In genomic region chr3:148949796-148950195, GRCm38 (mm10) we compare ENCODE assay signal across 26 mouse cellular contexts. TPM values are rescaled to one million over a fixed set of nuclear protein-coding genes. Genes with fewer than 3 reads are reported as not detected.
DNase-seq lines count a peak whose midpoint lies in the region; ATAC-seq and TF ChIP-seq lines count a peak whose summit lies in the region.
"Had no signal": no experiment of that assay in that cellular context is flagged by ENCODE, and none has a peak within 500 bp of the region (broad histone marks: within the 10 kb centered on the region; RNA-seq: fewer than 3 reads in every experiment).

No protein-coding gene starts in this region.

- no peak for ATAC-seq in forebrain, embryonic 14.5 days
- no peak for ATAC-seq in forebrain, embryonic 12.5 days (ENCODE audit: low FRiP score)
- no peak for ATAC-seq in midbrain, embryonic 12.5 days (ENCODE audit: low FRiP score, low read depth)
- ATAC-seq in hindbrain, embryonic 16.5 days = no peak
- ATAC-seq: intestine, embryonic 15.5 days; liver, embryonic 12.5 days; liver, postnatal 0 days; Patski had no signal

- no peaks in the 10 kb centered on the region for H3K27me3 ChIP-seq in forebrain, embryonic 14.5 days (replicated peaks; ENCODE audit: control insufficient read depth, insufficient read depth, low read length)
- no peaks in the 10 kb centered on the region for H3K27me3 ChIP-seq in forebrain, embryonic 12.5 days
- no peaks in the 10 kb centered on the region for H3K27me3 ChIP-seq in midbrain, embryonic 12.5 days
- H3K27me3 ChIP-seq in midbrain, embryonic 10.5 days (ENCODE audit: low read depth, poor library complexity, severe bottlenecking) = no peaks in the 10 kb centered on the region
- no peaks in the 10 kb centered on the region for H3K27me3 ChIP-seq in hindbrain, embryonic 16.5 days (replicated peaks; ENCODE audit: control insufficient read depth, insufficient read depth, low read length)
- H3K27me3 ChIP-seq in limb, embryonic 10.5 days (ENCODE audit: low read depth, poor library complexity, severe bottlenecking) = no peaks in the 10 kb centered on the region
- H3K27me3 ChIP-seq: embryonic facial prominence, embryonic 15.5 days; heart, embryonic 13.5 days; hindbrain, embryonic 15.5 days; intestine, embryonic 15.5 days; liver, embryonic 12.5 days; Patski had no signal

- no peak overlapping the region for H3K9ac ChIP-seq in forebrain, embryonic 14.5 days (ENCODE audit: low read length)
- no peak overlapping the region for H3K9ac ChIP-seq in forebrain, embryonic 12.5 days
- no peak overlapping the region for H3K9ac ChIP-seq in midbrain, embryonic 12.5 days (replicated peaks)
- no peak overlapping the region for H3K9ac ChIP-seq in hindbrain, embryonic 16.5 days (ENCODE audit: low read depth, low read length)
- H3K9ac ChIP-seq: embryonic facial prominence, embryonic 15.5 days; heart, embryonic 13.5 days; hindbrain, embryonic 15.5 days; intestine, embryonic 15.5 days; liver, embryonic 12.5 days; liver, postnatal 0 days had no signal

- TF ChIP-seq CTCF in brain, embryonic 14.5 days (IDR thresholded peaks at IDR 0.05; ENCODE audit: borderline replicate concordance, extremely low read depth, insufficient read depth, insufficient read length) = no peak

- DNase-seq in forebrain, embryonic 14.5 days (ENCODE audit: low spot score) = peak; percentile 55
- DNase-seq in midbrain, embryonic 10.5 days (ENCODE audit: low spot score) = no peak
- peak; percentile 77 for DNase-seq in brain, embryonic 14.5 days (ENCODE audit: low read depth)
- no peak for DNase-seq in frontal cortex, adult 2 months (ENCODE audit: extremely low spot score in 1 of 2, low spot score in 1 of 2)
- DNase-seq in limb, embryonic 10.5 days (ENCODE audit: low spot score) = no peak
- DNase-seq: adrenal gland, postnatal 14 days; cerebellum, adult 11-12 months; cerebellum, postnatal 10 days; heart, adult 2 months; heart, postnatal 14 days; kidney, adult 2 months; kidney, postnatal 36 days; liver, postnatal 0 days; lung, postnatal 36 days; right cerebral cortex, postnatal 14 days; thymus, postnatal 4 days had no signal

- no peaks in the 10 kb centered on the region for H3K36me3 ChIP-seq in forebrain, embryonic 14.5 days (ENCODE audit: control insufficient read depth, insufficient read depth, low read length)
- H3K36me3 ChIP-seq in forebrain, embryonic 12.5 days (replicated peaks) = peaks cover 12% of the 10 kb centered on the region
- H3K36me3 ChIP-seq in midbrain, embryonic 12.5 days = peaks cover 13% of the 10 kb centered on the region
- peaks cover 30% of the 10 kb centered on the region for H3K36me3 ChIP-seq in midbrain, embryonic 10.5 days
- no peaks in the 10 kb centered on the region for H3K36me3 ChIP-seq in hindbrain, embryonic 16.5 days (ENCODE audit: control insufficient read depth, insufficient read depth, low read length)
- H3K36me3 ChIP-seq in limb, embryonic 10.5 days = peaks cover 22% of the 10 kb centered on the region
- H3K36me3 ChIP-seq: hindbrain, embryonic 15.5 days; intestine, embryonic 15.5 days had no signal

- 37% methylated on average over 8 of the region's 8 CpGs for WGBS in forebrain, embryonic 14.5 days
- WGBS in forebrain, embryonic 12.5 days = 50% methylated on average over 8 of the region's 8 CpGs
- WGBS in midbrain, embryonic 12.5 days = 54% methylated on average over 8 of the region's 8 CpGs
- WGBS in midbrain, embryonic 10.5 days = 75% methylated on average over 8 of the region's 8 CpGs
- WGBS in hindbrain, embryonic 16.5 days = 50% methylated on average over 8 of the region's 8 CpGs
- WGBS in limb, embryonic 10.5 days = 81% methylated on average over 8 of the region's 8 CpGs

- H3K4me3 ChIP-seq in forebrain, embryonic 14.5 days (ENCODE audit: low read depth, low read length) = no peak overlapping the region
- H3K4me3 ChIP-seq in forebrain, embryonic 12.5 days (replicated peaks) = no peak overlapping the region
- no peak overlapping the region for H3K4me3 ChIP-seq in midbrain, embryonic 12.5 days
- H3K4me3 ChIP-seq in midbrain, embryonic 10.5 days = no peak overlapping the region
- H3K4me3 ChIP-seq in hindbrain, embryonic 16.5 days (ENCODE audit: low read length) = no peak overlapping the region
- no peak overlapping the region for H3K4me3 ChIP-seq in limb, embryonic 10.5 days
- H3K4me3 ChIP-seq: embryonic facial prominence, embryonic 15.5 days; heart, adult 2 months; heart, embryonic 13.5 days; hindbrain, embryonic 15.5 days; intestine, embryonic 15.5 days; liver, embryonic 12.5 days; myocyte had no signal

- H3K4me1 ChIP-seq in forebrain, embryonic 14.5 days (ENCODE audit: control insufficient read depth, insufficient read depth, low read length) = peaks cover 26% of the 10 kb centered on the region
- H3K4me1 ChIP-seq in forebrain, embryonic 12.5 days = peaks cover 39% of the 10 kb centered on the region
- H3K4me1 ChIP-seq in midbrain, embryonic 12.5 days = peaks cover 44% of the 10 kb centered on the region
- peaks cover 70% of the 10 kb centered on the region for H3K4me1 ChIP-seq in midbrain, embryonic 10.5 days
- H3K4me1 ChIP-seq in hindbrain, embryonic 16.5 days (ENCODE audit: control insufficient read depth, insufficient read depth, low read depth, low read length) = peaks cover 6% of the 10 kb centered on the region
- peaks cover 22% of the 10 kb centered on the region for H3K4me1 ChIP-seq in limb, embryonic 10.5 days
- H3K4me1 ChIP-seq: intestine, embryonic 15.5 days; liver, embryonic 12.5 days had no signal

- H3K9me3 ChIP-seq in forebrain, embryonic 14.5 days (replicated peaks; ENCODE audit: control insufficient read depth, low read length) = no peaks in the 10 kb centered on the region
- no peaks in the 10 kb centered on the region for H3K9me3 ChIP-seq in forebrain, embryonic 12.5 days
- no peaks in the 10 kb centered on the region for H3K9me3 ChIP-seq in midbrain, embryonic 12.5 days
- no peaks in the 10 kb centered on the region for H3K9me3 ChIP-seq in midbrain, embryonic 10.5 days (replicated peaks)
- H3K9me3 ChIP-seq in hindbrain, embryonic 16.5 days (ENCODE audit: control insufficient read depth, low read length) = no peaks in the 10 kb centered on the region
- H3K9me3 ChIP-seq in limb, embryonic 10.5 days (replicated peaks) = no peaks in the 10 kb centered on the region
- H3K9me3 ChIP-seq: embryonic facial prominence, embryonic 15.5 days; heart, embryonic 13.5 days; hindbrain, embryonic 15.5 days; intestine, embryonic 15.5 days; liver, embryonic 12.5 days had no signal

- TF ChIP-seq POLR2A in brain, embryonic 14.5 days (IDR thresholded peaks at IDR 0.05; ENCODE audit: borderline replicate concordance, extremely low read depth, insufficient read depth, insufficient read length, poor library complexity, severe bottlenecking) = no peak

- no peak overlapping the region; the same call in 1 of the 2 replicates for H3K27ac ChIP-seq in forebrain, embryonic 14.5 days (ENCODE audit: low read depth, low read length)
- no peak overlapping the region for H3K27ac ChIP-seq in forebrain, embryonic 12.5 days
- H3K27ac ChIP-seq in midbrain, embryonic 12.5 days (replicated peaks) = 0 out of 2 replicates have a peak overlapping the region, but pooled peaks have one; percentile 15
- no peak overlapping the region for H3K27ac ChIP-seq in midbrain, embryonic 10.5 days (replicated peaks)
- no peak overlapping the region for H3K27ac ChIP-seq in hindbrain, embryonic 16.5 days (ENCODE audit: low read depth, low read length)
- H3K27ac ChIP-seq in limb, embryonic 10.5 days = no peak overlapping the region
- H3K27ac ChIP-seq: embryonic facial prominence, embryonic 15.5 days; heart, adult 2 months; heart, embryonic 13.5 days; hindbrain, embryonic 15.5 days; intestine, embryonic 15.5 days; liver, embryonic 12.5 days had no signal

- H3K4me2 ChIP-seq in forebrain, embryonic 14.5 days (ENCODE audit: low read length) = no peak overlapping the region
- H3K4me2 ChIP-seq in forebrain, embryonic 12.5 days = no peak overlapping the region
- no peak overlapping the region for H3K4me2 ChIP-seq in midbrain, embryonic 12.5 days (replicated peaks)
- peak overlapping the region; percentile 16; the same call in 1 of the 2 replicates for H3K4me2 ChIP-seq in hindbrain, embryonic 16.5 days (ENCODE audit: low read length)
- H3K4me2 ChIP-seq: embryonic facial prominence, embryonic 15.5 days; heart, embryonic 13.5 days; hindbrain, embryonic 15.5 days; intestine, embryonic 15.5 days; liver, embryonic 12.5 days had no signal

RNA-seq across cellular contexts. Expression of gene Adgrl2, which starts 40.6 kb away (rescaled TPM):
- polyA plus RNA-seq in forebrain, embryonic 14.5 days (2014; fragmentation: Nextera tagmentation; extraction: Ambion mirVana) = 69.4 and 92.3 TPM in 2 replicates
- polyA plus RNA-seq in forebrain, embryonic 12.5 days (2016; fragmentation: Nextera tagmentation; extraction: Ambion mirVana) = 103 and 104 TPM in 2 replicates
- 149 and 152 TPM in 2 replicates for polyA plus RNA-seq in midbrain, embryonic 12.5 days (2016; fragmentation: Nextera tagmentation; extraction: Ambion mirVana)
- polyA plus RNA-seq in midbrain, embryonic 10.5 days (2016; fragmentation: Nextera tagmentation; extraction: Ambion mirVana) = 76.6 and 97.3 TPM in 2 replicates
- polyA plus RNA-seq in brain, embryonic 14.5 days (2012; rRNA removed) = 237 and 262 TPM in 2 replicates
- polyA plus RNA-seq in hindbrain, embryonic 16.5 days (2015; fragmentation: Nextera tagmentation; extraction: Ambion mirVana) = 114 and 121 TPM in 2 replicates
- polyA plus RNA-seq in frontal cortex, adult 2 months (2012; rRNA removed) = 57.9 and 65.7 TPM in 2 replicates
- 79.2 and 81.2 TPM in 2 replicates for polyA plus RNA-seq in limb, embryonic 10.5 days (2016; fragmentation: Nextera tagmentation; extraction: Ambion mirVana)

Comparison
In these comparisons a context has a peak if more than half of its experiments do, and no peak if none do; other contexts are left out.
1. DNase-seq: peak in forebrain, embryonic 14.5 days (single experiment) and brain, embryonic 14.5 days (single experiment); none in midbrain, embryonic 10.5 days (single experiment), frontal cortex, adult 2 months (0 of 2) and limb, embryonic 10.5 days (single experiment).